Mouse (Mus musculus) lung, postnatal 0 days (tissue): ENCODE data around the gene Riox1.

Experiments
- CTCF ChIP-seq: IDR thresholded peaks from 2 replicates; pipeline ENCODE4 v1.5.1; 2016; ENCODE audit warnings: antibody characterized with exemption, mild to moderate bottlenecking
- EP300 ChIP-seq: IDR thresholded peaks from 2 replicates; pipeline ENCODE4 v1.6.1; 2016; ENCODE audit warnings: antibody characterized with exemption, mild to moderate bottlenecking, control low read depth

- TF ChIP-seq CTCF = no peak
- TF ChIP-seq EP300 = no peak
These were observed 26.1 kb upstream of the Riox1 start for GRCm38 (mm10) chr12:83924332-83924731.
